Mouse (Mus musculus) midbrain, embryonic 11.5 days (tissue): ENCODE measurements around the gene Mylk3. TPM values are rescaled to one million over a fixed set of nuclear protein-coding genes. Genes with fewer than 3 reads are reported as not detected.
A peak's percentile ranks its signal among the peaks of the same experiment; 100 is the strongest.

Experiments used
- ATAC-seq: fragments of 200-750 bp; cut with Nextera tagmentation; 2 replicates; pipeline ENCODE4 v1.8.0; 2017; ENCODE audit warnings: moderate TSS enrichment, moderate library complexity; ENCODE audit not compliant: low FRiP score
- DNase-seq: peaks from one replicate; pipeline ENCODE4 v3.0.0; 2015; ENCODE audit warnings: low spot score; ENCODE audit errors: missing footprints
- H3K27ac ChIP-seq: fragments of 300-500 bp; sonication (generic); 2 replicates; pipeline ENCODE4 v1.5.1; 2014; ENCODE audit warnings: low read depth, low read length
- H3K27me3 ChIP-seq: fragments of 300-500 bp; sonication (generic); 2 replicates; pipeline ENCODE4 v1.6.1; 2014; ENCODE audit warnings: mild to moderate bottlenecking, low read length, moderate library complexity, mixed read lengths; ENCODE audit not compliant: control insufficient read depth, insufficient read depth
- H3K36me3 ChIP-seq: fragments of 300-500 bp; sonication (generic); 2 replicates; pipeline ENCODE4 v1.6.1; 2014; ENCODE audit warnings: mild to moderate bottlenecking, low read length, moderate library complexity, mixed read lengths; ENCODE audit not compliant: control insufficient read depth, insufficient read depth
- H3K4me1 ChIP-seq: fragments of 300-500 bp; sonication (generic); 2 replicates; pipeline ENCODE4 v1.6.1; 2014; ENCODE audit warnings: low read length; ENCODE audit not compliant: control insufficient read depth, insufficient read depth
- H3K4me2 ChIP-seq: fragments of 300-500 bp; sonication (generic); 2 replicates; pipeline ENCODE4 v1.6.1; 2014; ENCODE audit warnings: mild to moderate bottlenecking, moderate library complexity
- H3K4me3 ChIP-seq: fragments of 300-500 bp; sonication (generic); 2 replicates; pipeline ENCODE4 v1.5.1; 2014; ENCODE audit warnings: low read depth, low read length
- H3K9ac ChIP-seq: fragments of 300-500 bp; sonication (generic); 2 replicates; pipeline ENCODE4 v1.6.1; 2014; ENCODE audit warnings: low read length
- H3K9me3 ChIP-seq: fragments of 300-500 bp; sonication (generic); 2 replicates; pipeline ENCODE4 v1.6.1; 2016; ENCODE audit warnings: low read length; ENCODE audit not compliant: control insufficient read depth
- WGBS: fragments of 180-500 bp; shearing (Covaris S2); extraction: QIAGEN DNeasy Blood & Tissue Kit; methylation state at CpG from one replicate; pipeline ENCODE4 v1.1.7; 2014; 5-methylcytosine and 5-hydroxymethylcytosine counted together
- polyA plus RNA-seq: library from polyadenylated mRNA; unstranded; fragments of >200 nt; fragmentation: Nextera tagmentation; extraction: Ambion mirVana; gene quantifications from 2 replicates; pipeline ENCODE4 v1.2.1, GENCODE M21; 2014

Mylk3 gene
- polyA plus RNA-seq, 1 experiment from 2014 or later: 2.1 TPM

- no peak for ATAC-seq
- H3K4me1 ChIP-seq: no peaks in the 10 kb centered on the region
- peaks cover 10% of the 10 kb centered on the region for H3K36me3 ChIP-seq
Measured at GRCm38 (mm10) chr8:85311743-85312142, 74.4 kb downstream of the Mylk3 start.

GRCm38 (mm10) chr8:85308564-85308963 is 77.6 kb downstream of the Mylk3 start:
- peaks cover 16% of the 10 kb centered on the region for H3K36me3 ChIP-seq
- WGBS: 89% methylated on average over 2 of the region's 2 CpGs

More at GRCm38 (mm10) chr8:85311743-85312142, 74.4 kb downstream of the Mylk3 start:
- H3K27ac ChIP-seq: no peak overlapping the region
- no peaks in the 10 kb centered on the region for H3K9me3 ChIP-seq
- H3K27me3 ChIP-seq: no peaks in the 10 kb centered on the region
- no peak overlapping the region for H3K9ac ChIP-seq
- peak; percentile 57 for DNase-seq
- no peak overlapping the region for H3K4me3 ChIP-seq
- no peak overlapping the region for H3K4me2 ChIP-seq

GRCm38 (mm10) chr8:85303531-85303930 is 82.6 kb downstream of the Mylk3 start:
- 91% methylated on average over 5 of the region's 5 CpGs for WGBS
- Histone ChIP-seq H3K4me3 (no peak overlapping the region), H3K9ac (no peak overlapping the region), H3K36me3 (peaks cover 16% of the 10 kb centered on the region), H3K9me3 (no peaks in the 10 kb centered on the region), H3K27ac (no peak overlapping the region), H3K4me2 (no peak overlapping the region), H3K4me1 (peaks cover 7% of the 10 kb centered on the region), H3K27me3 (no peaks in the 10 kb centered on the region)
- DNase-seq (peak; percentile 66), ATAC-seq (no peak)

More at GRCm38 (mm10) chr8:85308564-85308963, 77.6 kb downstream of the Mylk3 start:
- Histone ChIP-seq H3K9me3 (no peaks in the 10 kb centered on the region), H3K9ac (no peak overlapping the region), H3K4me2 (no peak overlapping the region), H3K4me3 (no peak overlapping the region), H3K27me3 (no peaks in the 10 kb centered on the region), H3K27ac (no peak overlapping the region), H3K4me1 (no peaks in the 10 kb centered on the region)
- ATAC-seq (no peak), DNase-seq (peak; percentile 71)

GRCm38 (mm10) chr8:85302931-85303330 is 83.2 kb downstream of the Mylk3 start:
- H3K4me3 ChIP-seq: no peak overlapping the region
- ATAC-seq (no peak), DNase-seq (peak; percentile 39)
- H3K9me3 ChIP-seq: no peaks in the 10 kb centered on the region
- no peak overlapping the region for H3K27ac ChIP-seq
- H3K27me3 ChIP-seq: no peaks in the 10 kb centered on the region
- no peak overlapping the region for H3K4me2 ChIP-seq
- H3K36me3 ChIP-seq: peaks cover 12% of the 10 kb centered on the region
- WGBS: 88% methylated on average over 3 of the region's 3 CpGs
- H3K9ac ChIP-seq: no peak overlapping the region
- peaks cover 10% of the 10 kb centered on the region for H3K4me1 ChIP-seq

GRCm38 (mm10) chr8:85301941-85302340 is 84.2 kb downstream of the Mylk3 start:
- ATAC-seq (no peak), DNase-seq (peak; percentile 35)
- 59% methylated on average over 1 of the region's 1 CpGs for WGBS
- Histone ChIP-seq H3K4me3 (no peak overlapping the region), H3K9ac (no peak overlapping the region), H3K9me3 (no peaks in the 10 kb centered on the region), H3K4me1 (peaks cover 15% of the 10 kb centered on the region), H3K27ac (no peak overlapping the region), H3K4me2 (no peak overlapping the region), H3K27me3 (no peaks in the 10 kb centered on the region), H3K36me3 (peaks cover 8% of the 10 kb centered on the region)

- ATAC-seq (peak; percentile 97), DNase-seq (peak; percentile 99)
- H3K4me2 ChIP-seq: peak within 1 kb of the TSS; percentile 76
- no peaks in the 10 kb centered on the region for H3K27me3 ChIP-seq
- under 1% methylated on average over 63 of the region's 63 CpGs for WGBS
- peak within 1 kb of the TSS; percentile 96 for H3K27ac ChIP-seq
- H3K9me3 ChIP-seq: no peaks in the 10 kb centered on the region
- peak within 1 kb of the TSS; percentile 79 for H3K4me3 ChIP-seq
- H3K9ac ChIP-seq: peak within 1 kb of the TSS; percentile 94
- peaks cover 15% of the 10 kb centered on the region for H3K4me1 ChIP-seq
- peaks cover 2% of the 10 kb centered on the region; the same call in 1 of the 2 replicates for H3K36me3 ChIP-seq
Measured at GRCm38 (mm10) chr8:85299434-85300077, 86.6 kb downstream of the Mylk3 start, which contains the start of the genes Orc6 and Vps35. Gene Orc6, plus strand, starts transcription at chr8:85299632. Gene Vps35, minus strand, starts transcription at chr8:85299802.

- DNase-seq (peak; percentile 88), ATAC-seq (no peak)
- H3K4me3 ChIP-seq: peak overlapping the region; percentile 79
- H3K9ac ChIP-seq: peak overlapping the region; percentile 94
- no peaks in the 10 kb centered on the region for H3K27me3 ChIP-seq
- no peaks in the 10 kb centered on the region for H3K9me3 ChIP-seq
- peak overlapping the region; percentile 76 for H3K4me2 ChIP-seq
- peaks cover 2% of the 10 kb centered on the region; the same call in 1 of the 2 replicates for H3K36me3 ChIP-seq
- WGBS: 1% methylated on average over 53 of the region's 53 CpGs
- H3K27ac ChIP-seq: peak overlapping the region; percentile 96
- peaks cover 15% of the 10 kb centered on the region for H3K4me1 ChIP-seq
Measured at GRCm38 (mm10) chr8:85298600-85299433, 87.3 kb downstream of the Mylk3 start.

GRCm38 (mm10) chr8:85286846-85287245 is 99.3 kb downstream of the Mylk3 start:
- Histone ChIP-seq H3K27ac (no peak overlapping the region), H3K9me3 (no peaks in the 10 kb centered on the region), H3K27me3 (no peaks in the 10 kb centered on the region), H3K36me3 (peaks cover 5% of the 10 kb centered on the region), H3K9ac (no peak overlapping the region), H3K4me1 (no peaks in the 10 kb centered on the region), H3K4me2 (no peak overlapping the region), H3K4me3 (no peak overlapping the region)
- no peak for ATAC-seq
- no peak for DNase-seq
- 98% methylated on average over 1 of the region's 1 CpGs for WGBS
